Mouse (Mus musculus) kidney, postnatal 10 days (tissue): ENCODE measurements around the gene Tnfsf10.

Experiments used
- DNase-seq: peaks from one replicate; pipeline ENCODE4 v3.0.0; 2021; ENCODE audit warnings: mixed read lengths

The Tnfsf10 gene

GRCm38 (mm10) chr3:27310973-27311372, 5.9 kb upstream of the Tnfsf10 start:
- no peak for DNase-seq

DNA sequence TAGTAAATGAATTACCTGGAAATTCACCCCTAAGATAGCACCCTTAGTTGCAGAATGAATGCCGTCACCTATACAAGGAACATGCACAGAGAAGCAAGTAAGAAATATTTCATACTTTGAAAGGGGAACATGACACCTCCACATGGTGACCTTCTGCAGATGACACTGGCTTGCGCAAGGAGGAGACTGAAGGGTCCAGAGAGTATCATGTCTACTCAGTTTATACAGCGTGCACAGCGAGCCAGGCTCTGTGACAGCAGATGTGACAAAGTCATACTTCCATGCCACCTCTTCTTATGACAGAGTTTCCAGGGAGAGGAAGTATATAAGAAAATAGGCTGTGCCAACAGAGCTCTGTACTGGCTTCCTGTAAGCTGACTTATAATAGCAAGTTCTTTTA, 5.4 kb upstream of the Tnfsf10 start:
- DNase-seq, result no peak

DNA sequence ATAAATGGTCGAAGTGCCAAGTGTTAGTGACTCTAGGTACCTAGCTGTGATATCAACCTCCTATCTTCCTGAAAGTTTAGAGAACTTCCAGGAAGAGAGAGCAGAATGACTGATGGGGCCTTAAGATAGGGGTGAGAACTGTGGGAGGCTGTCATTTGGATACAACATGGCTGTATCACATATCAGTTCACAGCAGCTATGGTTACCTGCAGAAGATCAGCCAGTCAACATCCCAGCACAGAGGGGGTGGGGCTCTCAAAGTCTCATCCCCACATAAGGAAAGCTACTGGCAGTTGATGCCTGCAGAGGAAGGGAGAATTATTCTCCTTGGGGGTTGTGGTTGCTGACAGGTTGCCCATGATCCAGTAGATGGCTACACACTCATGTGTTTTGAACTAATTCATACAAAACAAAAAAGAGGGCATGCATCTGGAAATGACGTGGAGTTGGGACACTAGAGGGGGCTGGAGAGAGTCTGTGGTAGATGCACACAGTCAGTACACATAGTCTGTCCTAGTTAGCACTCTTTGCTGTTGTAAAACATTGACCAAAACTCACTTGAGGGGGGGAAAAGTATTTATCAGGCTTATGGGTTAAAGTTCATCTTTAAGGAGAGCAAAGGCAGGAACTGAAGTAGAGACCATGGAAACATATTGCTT, 2.2 kb upstream of the Tnfsf10 start:
- no peak for DNase-seq

GRCm38 (mm10) chr3:27317288-27318024, 628 bp downstream of the Tnfsf10 start:
- no peak for DNase-seq

DNA sequence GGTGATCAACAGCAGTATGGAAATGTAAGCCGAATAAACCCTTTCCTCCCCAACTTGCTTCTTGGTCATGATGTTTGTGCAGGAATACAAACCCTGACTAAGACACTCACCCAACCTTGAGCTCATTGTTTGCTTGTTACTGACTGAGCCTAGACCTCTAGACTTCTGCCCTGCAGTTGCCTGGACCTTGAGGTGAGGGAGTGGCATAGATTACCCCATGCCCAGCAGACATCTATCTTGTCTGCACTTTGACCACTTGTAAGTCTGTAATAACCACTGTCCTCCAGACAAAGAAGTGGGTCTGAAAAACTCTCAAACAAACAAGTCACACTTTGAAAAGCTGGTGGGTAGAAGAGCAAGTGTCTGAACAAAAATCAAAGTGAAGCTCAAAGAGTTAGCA, 2.8 kb downstream of the Tnfsf10 start:
- no peak for DNase-seq

- DNase-seq, result peak; percentile 71
These were observed 4.0 kb downstream of the Tnfsf10 start for GRCm38 (mm10) chr3:27320613-27321495.

DNA sequence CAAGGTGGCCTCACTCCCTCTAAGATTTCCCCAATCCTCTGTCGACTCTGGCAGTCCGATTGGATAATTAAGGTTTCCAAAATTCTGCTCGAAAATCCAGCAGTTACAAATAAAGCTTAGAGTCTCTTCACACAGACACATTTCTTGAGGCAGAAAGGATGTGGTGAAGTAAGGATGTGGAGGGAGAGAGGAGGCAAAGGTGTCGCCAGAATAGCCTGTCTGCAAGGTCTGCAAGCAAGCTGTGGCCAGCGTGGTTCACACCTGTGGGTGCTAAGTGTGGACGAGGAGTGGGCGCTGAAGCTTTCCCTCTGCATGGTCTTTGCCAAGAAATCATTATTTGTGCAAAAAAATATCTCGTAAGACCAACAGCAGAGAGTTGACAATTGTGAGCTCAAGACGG, 5.8 kb downstream of the Tnfsf10 start:
- no peak for DNase-seq

- DNase-seq, result peak; percentile 49
These were observed 6.7 kb downstream of the Tnfsf10 start for GRCm38 (mm10) chr3:27323551-27323950.

DNA sequence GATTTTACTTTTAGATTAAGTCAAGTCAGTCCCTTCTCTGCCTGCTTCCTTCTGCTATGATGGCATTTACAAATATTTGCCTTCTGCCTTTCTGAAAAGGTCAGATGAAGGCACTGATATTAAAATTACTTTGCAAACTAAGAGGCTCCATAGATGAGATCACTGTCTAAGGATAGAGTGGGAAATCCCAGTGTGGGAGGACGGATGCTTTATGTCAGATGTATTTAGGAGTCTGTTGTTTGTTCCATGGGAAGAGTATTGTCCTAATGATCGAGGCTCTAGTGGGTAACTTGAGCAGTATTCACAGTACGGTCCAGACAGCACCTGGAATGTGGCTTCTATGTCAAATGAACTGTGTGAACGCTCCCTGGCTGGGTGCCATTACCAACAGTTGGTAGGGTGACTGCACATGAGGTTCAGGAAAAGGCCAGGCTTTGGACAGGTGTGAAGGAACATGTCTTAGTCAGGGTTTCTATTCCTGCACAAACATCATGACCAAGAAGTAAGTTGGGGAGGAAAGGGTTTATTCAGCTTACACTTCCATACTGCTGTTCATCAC, 9.9 kb downstream of the Tnfsf10 start:
- DNase-seq, result peak; percentile 77

- DNase-seq, result no peak
These were observed 13.9 kb downstream of the Tnfsf10 start for GRCm38 (mm10) chr3:27330706-27331105.

DNA sequence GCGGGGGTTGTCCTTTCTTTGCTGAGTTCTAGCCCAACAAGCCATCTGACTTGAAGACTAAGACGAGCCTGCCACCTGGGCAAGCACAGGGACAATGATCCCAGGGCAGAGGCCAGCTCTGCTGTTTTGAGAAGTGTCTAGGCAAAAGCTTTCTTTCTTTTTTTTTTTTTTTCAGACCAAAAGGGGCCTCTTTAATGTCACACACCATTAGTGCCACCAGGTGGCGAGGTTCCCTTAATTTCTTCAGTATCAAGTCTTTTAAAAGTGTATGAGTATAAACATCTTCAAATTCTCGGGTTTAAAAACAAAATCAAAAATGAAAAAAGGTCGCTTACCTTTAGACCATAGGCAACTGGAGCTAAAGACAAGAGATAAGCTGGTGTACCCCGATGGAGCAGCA, 21.6 kb downstream of the Tnfsf10 start:
- peak; percentile 81 for DNase-seq

DNA sequence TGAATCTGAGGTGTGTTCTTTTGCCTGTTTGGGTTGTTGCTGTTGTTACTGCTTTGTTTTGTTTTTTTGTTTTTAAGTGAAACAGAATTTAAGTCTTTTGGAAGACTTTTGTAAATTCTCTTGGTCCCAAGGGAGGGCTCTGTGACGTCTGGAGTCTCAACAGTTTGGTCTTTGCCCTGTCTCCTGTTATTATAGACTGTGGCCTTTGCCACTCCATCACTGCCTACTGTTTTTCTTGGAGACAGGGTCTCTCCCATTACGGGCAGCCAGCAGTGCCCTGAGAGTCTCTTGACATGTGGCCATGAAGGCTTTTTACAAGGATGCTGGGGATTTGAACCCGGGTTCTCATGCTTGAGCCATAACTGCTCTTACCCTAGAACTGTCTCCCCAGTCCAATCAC, 22.1 kb downstream of the Tnfsf10 start:
- DNase-seq, result peak; percentile 59

DNA sequence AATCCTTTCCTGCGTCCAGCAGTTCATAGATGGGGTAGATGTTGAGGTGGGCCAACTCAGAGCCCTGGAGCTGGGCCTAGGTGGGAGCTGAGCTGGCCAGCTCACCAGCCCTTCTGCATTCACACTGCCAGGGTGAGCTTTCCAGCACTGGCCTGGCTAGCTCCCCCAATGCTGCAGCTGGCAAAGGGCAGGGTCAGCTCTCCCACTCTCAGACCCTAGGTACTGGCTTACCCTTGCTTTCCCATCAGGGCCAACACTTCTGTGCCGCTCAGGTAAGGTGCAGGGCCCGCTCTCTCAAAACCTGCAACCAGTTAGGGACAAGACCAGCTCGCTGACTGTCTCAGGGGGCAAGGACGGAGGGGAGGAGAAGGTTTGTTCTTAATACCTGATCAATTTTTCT, 23.9 kb downstream of the Tnfsf10 start:
- no peak for DNase-seq

- DNase-seq, result no peak
These were observed 25.6 kb downstream of the Tnfsf10 start for GRCm38 (mm10) chr3:27342462-27342861.

- DNase-seq, result peak; percentile 66
These were observed 28.7 kb downstream of the Tnfsf10 start for GRCm38 (mm10) chr3:27345526-27345925.

- no peak for DNase-seq
These were observed 31.6 kb downstream of the Tnfsf10 start for GRCm38 (mm10) chr3:27348462-27348861.

DNA sequence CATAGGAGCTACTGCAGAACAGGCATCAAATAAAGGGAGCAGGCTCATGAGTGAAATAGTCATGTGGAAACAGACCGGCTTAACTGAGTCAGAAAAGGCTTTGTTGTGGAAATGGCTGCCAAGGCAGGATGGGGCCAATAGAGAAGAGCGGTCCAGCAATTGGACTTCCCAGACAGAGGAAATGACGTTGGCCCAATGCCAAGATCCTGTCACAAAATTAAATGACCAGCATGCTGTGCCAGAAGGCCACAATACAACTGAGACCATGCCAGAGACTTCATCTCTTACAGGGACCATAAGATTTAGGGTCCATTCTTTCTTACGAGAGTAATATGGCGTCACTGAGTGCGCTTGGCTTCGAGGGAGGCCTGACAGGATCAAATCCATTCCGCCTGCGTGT, 34.3 kb downstream of the Tnfsf10 start:
- peak; percentile 89 for DNase-seq

DNA sequence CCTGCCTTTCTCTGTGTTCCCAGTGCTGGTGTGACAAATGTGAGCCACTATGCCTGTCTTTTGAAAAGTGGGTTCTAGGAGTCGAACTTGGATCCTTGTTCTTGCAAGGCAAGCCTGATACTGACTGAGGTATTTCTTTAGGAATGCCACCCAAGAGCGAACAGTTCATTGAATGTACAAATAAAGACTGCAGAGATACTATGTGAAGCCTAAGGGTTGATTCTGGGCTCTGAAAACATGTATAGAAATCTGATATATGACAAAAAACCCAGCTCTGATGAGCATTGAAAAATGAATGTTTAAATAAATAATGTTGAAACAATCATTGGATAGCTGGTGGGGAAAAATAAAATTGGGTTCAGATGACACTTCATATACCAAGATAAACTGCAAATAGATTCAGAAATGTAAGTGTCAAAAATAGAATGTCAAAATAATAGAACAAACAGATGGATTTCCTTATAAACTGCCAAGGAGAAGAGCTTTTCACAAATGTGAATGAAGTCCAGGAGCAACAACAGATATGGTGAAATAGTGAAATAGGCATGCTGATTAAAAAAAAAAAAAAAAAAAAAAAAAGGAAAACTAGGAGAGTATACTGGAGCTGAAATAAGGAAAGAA, 42.4 kb downstream of the Tnfsf10 start:
- DNase-seq, result no peak

DNA sequence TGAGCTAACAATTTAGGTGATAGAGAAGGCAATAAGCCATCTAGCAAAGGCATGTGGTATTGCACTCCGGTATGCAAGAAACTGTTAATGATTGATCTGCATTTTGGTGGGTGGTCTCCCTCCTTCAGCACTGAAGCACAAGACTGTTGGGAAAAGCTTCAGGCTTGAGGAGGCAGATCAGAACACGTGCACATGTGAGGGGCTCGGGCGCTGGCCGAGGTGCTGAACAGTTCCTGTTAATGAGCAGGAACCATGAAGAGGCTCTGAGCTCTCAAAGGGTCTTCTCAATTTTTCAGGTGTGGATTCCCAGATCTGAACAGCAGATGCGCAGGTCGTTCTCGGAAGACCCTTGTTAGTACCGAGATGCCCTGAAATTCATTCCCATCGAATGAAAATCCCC, 53.3 kb downstream of the Tnfsf10 start:
- DNase-seq, result peak; percentile 87

GRCm38 (mm10) chr3:27370582-27371275, 53.9 kb downstream of the Tnfsf10 start:
- no peak for DNase-seq

GRCm38 (mm10) chr3:27371276-27371621, 54.4 kb downstream of the Tnfsf10 start, which contains the start of gene Ghsr:
Gene Ghsr (plus strand): TSS chr3:27371351.
- no peak for DNase-seq
